Mouse (Mus musculus): ENCODE measurements around the gene Itprip. TPM values are rescaled to one million over a fixed set of nuclear protein-coding genes. Genes with fewer than 3 reads are reported as not detected.

The Itprip gene
- 14.4 and 16.5 TPM in 2 replicates for polyA plus RNA-seq (2012; rRNA removed)
- 17.1 and 18.4 TPM in 2 replicates for polyA plus RNA-seq (2014; fragmentation: Nextera tagmentation; extraction: Ambion mirVana)

DNA sequence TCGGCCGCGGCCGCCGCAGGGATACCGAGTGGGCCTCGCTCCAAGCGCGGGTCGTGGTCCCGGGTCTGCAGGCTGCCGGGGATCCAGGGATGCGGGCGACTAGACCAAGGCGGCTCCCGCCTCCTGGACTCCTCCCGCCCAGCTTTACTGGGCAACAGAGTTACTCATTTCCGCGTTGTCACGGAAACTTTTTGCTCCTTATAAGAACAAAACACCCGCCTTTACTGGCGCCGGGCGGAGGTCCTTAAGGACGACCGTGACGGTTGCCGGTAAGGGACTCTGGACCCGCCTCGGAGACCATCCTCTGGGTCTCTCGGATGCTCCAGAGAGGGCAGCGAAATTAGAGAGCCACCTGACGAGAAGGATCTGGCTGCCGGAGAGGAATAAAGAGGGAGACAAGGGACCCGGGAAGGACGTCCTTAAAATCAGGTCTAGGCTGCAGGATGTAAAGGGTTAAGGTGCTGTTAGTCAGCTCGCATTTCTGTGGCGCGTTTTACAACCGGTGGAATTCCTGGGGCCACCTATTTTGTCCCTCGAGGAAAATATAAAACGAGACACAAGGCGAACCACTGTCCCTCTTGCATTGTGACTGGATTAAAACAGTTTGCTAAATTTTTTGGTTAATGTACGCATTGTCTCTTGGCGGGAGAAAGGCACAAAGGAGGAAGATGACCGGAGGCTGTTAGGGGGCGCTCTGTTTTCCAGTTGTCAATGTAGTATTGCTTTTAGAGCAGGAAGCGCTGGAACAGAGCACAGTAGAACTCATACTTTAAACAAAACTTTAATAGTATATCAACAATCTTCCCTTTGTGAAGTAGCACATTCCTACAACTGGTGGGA, at the start of gene Itprip, which contains the start of gene Cfap43:
Gene Itprip (minus strand): TSS at position 174 of the 840 bp plus-strand sequence.
Gene Cfap43 (minus strand): TSS at position 162 of the 840 bp plus-strand sequence.
- no peaks in the 10 kb centered on the region for H3K36me3 ChIP-seq (ENCODE audit: control insufficient read depth, insufficient read depth, low read length)
- no peaks in the 10 kb centered on the region for H3K27me3 ChIP-seq (ENCODE audit: control insufficient read depth, insufficient read depth, low read length)
- peak within 1 kb of the TSS; percentile 96 for H3K27ac ChIP-seq (replicated peaks; ENCODE audit: low read depth, low read length)
- peaks cover 29% of the 10 kb centered on the region for H3K4me1 ChIP-seq (ENCODE audit: control insufficient read depth, insufficient read depth, low read length)
- peak; percentile 91 for ATAC-seq (ENCODE audit: low FRiP score, low read depth)
- no peaks in the 10 kb centered on the region for H3K9me3 ChIP-seq (ENCODE audit: control insufficient read depth, low read length)
- H3K4me2 ChIP-seq (replicated peaks; ENCODE audit: low read depth, low read length, severe bottlenecking) = peak within 1 kb of the TSS; percentile 64
- TF ChIP-seq POLR2A (IDR thresholded peaks at IDR 0.05; ENCODE audit: borderline replicate concordance, extremely low read depth, insufficient read depth, insufficient read length) = peak; percentile 64; the same call in 1 of the 2 replicates
- WGBS = under 1% methylated on average over 48 of the region's 48 CpGs
- peak within 1 kb of the TSS; percentile 87 for H3K4me3 ChIP-seq (replicated peaks; ENCODE audit: low read length)
- H3K9ac ChIP-seq (ENCODE audit: low read depth, low read length, severe bottlenecking) = peak within 1 kb of the TSS; percentile 89
- DNase-seq (ENCODE audit: low spot score) = peak; percentile 96

DNA sequence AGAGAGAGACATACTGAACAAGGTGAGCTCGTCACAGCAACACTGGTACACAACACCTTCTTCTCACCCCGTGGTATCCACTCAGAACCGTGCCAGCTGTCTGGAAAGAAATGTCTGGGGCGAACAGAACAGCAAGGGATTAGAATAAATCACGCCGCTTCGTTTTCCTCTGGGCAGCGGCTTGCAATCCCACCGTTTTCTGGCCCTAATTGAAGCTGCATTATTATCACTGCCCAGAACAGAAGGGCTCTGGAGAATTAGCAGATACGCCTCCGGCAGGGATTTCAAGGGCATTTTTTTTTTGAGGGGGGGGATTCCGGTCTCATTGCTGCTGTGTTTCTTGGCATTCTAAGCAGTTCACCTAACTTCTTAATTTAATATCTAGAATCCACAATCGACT, 39.1 kb upstream of the Itprip start:
- DNase-seq (ENCODE audit: low spot score) (no peak), ATAC-seq (ENCODE audit: low FRiP score, low read depth) (no peak)

DNA sequence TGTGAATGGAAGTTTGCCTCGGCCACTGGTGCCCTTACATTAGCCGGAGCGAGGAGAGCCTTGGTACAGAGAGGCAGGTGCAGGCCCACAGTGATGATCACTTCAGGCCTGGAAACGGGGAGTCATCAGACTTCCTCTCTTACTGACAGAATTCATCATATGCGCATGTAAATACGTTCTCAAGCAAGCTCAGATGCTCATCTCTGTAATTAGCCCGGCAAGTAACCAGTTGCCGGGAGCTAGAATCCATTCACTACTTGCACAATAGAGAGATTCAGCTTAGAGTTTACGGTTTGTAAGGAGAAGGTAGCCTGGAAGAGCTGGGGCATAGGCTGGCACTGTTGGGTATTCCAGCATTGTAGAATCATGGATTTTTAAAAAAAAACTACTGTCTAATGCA, 34.1 kb upstream of the Itprip start:
- Histone ChIP-seq H3K9ac (ENCODE audit: low read depth, low read length, severe bottlenecking) (no peak overlapping the region), H3K27ac (replicated peaks; ENCODE audit: low read depth, low read length) (no peak overlapping the region), H3K27me3 (ENCODE audit: control insufficient read depth, insufficient read depth, low read length) (no peaks in the 10 kb centered on the region), H3K4me2 (replicated peaks; ENCODE audit: low read depth, low read length, severe bottlenecking) (no peak overlapping the region), H3K36me3 (ENCODE audit: control insufficient read depth, insufficient read depth, low read length) (no peaks in the 10 kb centered on the region), H3K4me1 (ENCODE audit: control insufficient read depth, insufficient read depth, low read length) (no peaks in the 10 kb centered on the region), H3K9me3 (ENCODE audit: control insufficient read depth, low read length) (no peaks in the 10 kb centered on the region), H3K4me3 (replicated peaks; ENCODE audit: low read length) (no peak overlapping the region)
- no peak for TF ChIP-seq POLR2A (IDR thresholded peaks at IDR 0.05; ENCODE audit: borderline replicate concordance, extremely low read depth, insufficient read depth, insufficient read length)
- 85% methylated on average over 9 of the region's 9 CpGs for WGBS
- ATAC-seq (ENCODE audit: low FRiP score, low read depth) (no peak), DNase-seq (ENCODE audit: low spot score) (no peak)

More for the DNA sequence above, 39.1 kb upstream of the Itprip start:
- Histone ChIP-seq H3K4me2 (replicated peaks; ENCODE audit: low read depth, low read length, severe bottlenecking) (no peak overlapping the region), H3K9ac (ENCODE audit: low read depth, low read length, severe bottlenecking) (no peak overlapping the region), H3K4me3 (replicated peaks; ENCODE audit: low read length) (no peak overlapping the region), H3K27me3 (ENCODE audit: control insufficient read depth, insufficient read depth, low read length) (no peaks in the 10 kb centered on the region), H3K4me1 (ENCODE audit: control insufficient read depth, insufficient read depth, low read length) (no peaks in the 10 kb centered on the region), H3K36me3 (ENCODE audit: control insufficient read depth, insufficient read depth, low read length) (no peaks in the 10 kb centered on the region), H3K9me3 (ENCODE audit: control insufficient read depth, low read length) (no peaks in the 10 kb centered on the region), H3K27ac (replicated peaks; ENCODE audit: low read depth, low read length) (no peak overlapping the region)
- TF ChIP-seq POLR2A (IDR thresholded peaks at IDR 0.05; ENCODE audit: borderline replicate concordance, extremely low read depth, insufficient read depth, insufficient read length) = no peak
- WGBS = 62% methylated on average over 13 of the region's 13 CpGs

DNA sequence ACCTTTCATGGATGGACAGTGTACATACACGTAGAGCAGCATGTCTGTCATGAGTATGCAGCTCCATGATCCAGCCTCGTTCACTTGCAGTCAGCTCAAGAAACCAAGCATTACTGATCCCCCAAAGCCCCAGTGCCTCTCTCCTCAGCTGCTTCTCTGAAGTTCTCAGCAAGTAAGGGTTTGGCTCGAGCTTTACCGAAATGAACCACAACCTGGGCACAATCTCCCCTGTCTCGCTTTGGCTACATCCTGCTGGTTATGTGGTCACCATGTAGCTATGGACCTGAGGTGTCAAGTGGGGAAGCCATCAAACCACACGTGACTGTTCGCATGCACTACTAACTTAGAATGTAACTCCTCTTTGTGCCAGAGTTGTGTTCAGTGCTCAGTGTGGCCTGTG, 31.8 kb upstream of the Itprip start:
- 89% methylated on average over 7 of the region's 7 CpGs for WGBS
- Histone ChIP-seq H3K9ac (ENCODE audit: low read depth, low read length, severe bottlenecking) (no peak overlapping the region), H3K27me3 (ENCODE audit: control insufficient read depth, insufficient read depth, low read length) (no peaks in the 10 kb centered on the region), H3K36me3 (ENCODE audit: control insufficient read depth, insufficient read depth, low read length) (no peaks in the 10 kb centered on the region), H3K4me1 (ENCODE audit: control insufficient read depth, insufficient read depth, low read length) (no peaks in the 10 kb centered on the region), H3K4me2 (replicated peaks; ENCODE audit: low read depth, low read length, severe bottlenecking) (no peak overlapping the region), H3K9me3 (ENCODE audit: control insufficient read depth, low read length) (no peaks in the 10 kb centered on the region), H3K27ac (replicated peaks; ENCODE audit: low read depth, low read length) (no peak overlapping the region), H3K4me3 (replicated peaks; ENCODE audit: low read length) (no peak overlapping the region)
- ATAC-seq (ENCODE audit: low FRiP score, low read depth) (no peak), DNase-seq (ENCODE audit: low spot score) (no peak)
- TF ChIP-seq POLR2A (IDR thresholded peaks at IDR 0.05; ENCODE audit: borderline replicate concordance, extremely low read depth, insufficient read depth, insufficient read length) = no peak

DNA sequence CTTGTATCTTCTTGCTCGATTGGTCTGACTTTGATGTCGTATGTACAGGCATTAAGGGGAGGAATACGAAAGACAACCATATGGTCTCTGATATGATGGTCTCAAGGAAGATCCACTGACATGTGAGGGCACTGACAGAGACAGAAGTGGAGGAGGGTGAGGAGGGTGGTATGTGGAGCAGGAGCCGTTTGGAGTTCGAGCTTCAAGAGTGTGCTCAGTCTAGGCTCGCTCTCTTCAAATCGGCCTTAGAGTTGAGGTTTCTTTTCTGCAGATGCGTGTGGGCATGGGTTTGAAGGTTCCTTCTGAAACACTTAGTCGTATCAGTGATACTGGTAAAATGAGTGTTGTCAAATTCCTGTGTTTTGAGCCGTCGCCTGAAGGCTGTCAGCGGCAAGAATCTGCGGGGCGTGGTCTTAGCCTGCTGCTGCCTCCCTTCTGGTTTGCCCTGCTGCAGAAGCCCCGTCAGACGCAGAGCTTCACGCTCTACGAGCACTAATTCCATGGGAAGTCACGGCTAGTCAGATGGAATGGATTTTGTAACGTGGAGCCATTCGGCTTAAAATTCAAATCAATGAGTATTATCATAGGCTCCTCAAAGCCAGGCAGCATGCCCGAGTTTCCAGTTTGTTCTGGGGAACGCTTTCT, 27.8 kb upstream of the Itprip start:
- Histone ChIP-seq H3K9ac (ENCODE audit: low read depth, low read length, severe bottlenecking) (no peak overlapping the region), H3K4me2 (replicated peaks; ENCODE audit: low read depth, low read length, severe bottlenecking) (peak overlapping the region; percentile 13; the same call in 1 of the 2 replicates), H3K9me3 (ENCODE audit: control insufficient read depth, low read length) (no peaks in the 10 kb centered on the region), H3K27me3 (ENCODE audit: control insufficient read depth, insufficient read depth, low read length) (no peaks in the 10 kb centered on the region), H3K27ac (replicated peaks; ENCODE audit: low read depth, low read length) (no peak overlapping the region), H3K36me3 (ENCODE audit: control insufficient read depth, insufficient read depth, low read length) (no peaks in the 10 kb centered on the region), H3K4me3 (replicated peaks; ENCODE audit: low read length) (no peak overlapping the region), H3K4me1 (ENCODE audit: control insufficient read depth, insufficient read depth, low read length) (no peaks in the 10 kb centered on the region)
- 54% methylated on average over 23 of the region's 23 CpGs for WGBS
- ATAC-seq (ENCODE audit: low FRiP score, low read depth) (no peak), DNase-seq (ENCODE audit: low spot score) (peak; percentile 26)
- TF ChIP-seq POLR2A (IDR thresholded peaks at IDR 0.05; ENCODE audit: borderline replicate concordance, extremely low read depth, insufficient read depth, insufficient read length) = no peak

Measured in limb, embryonic 14.5 days (tissue).